Mouse (Mus musculus) spleen, embryonic (tissue): ENCODE measurements around the gene Dnah11.

ENCODE experiments used
- CTCF ChIA-PET: fragments of 350-600 bp; sonication (Branson Sonifier 250); formaldehyde crosslinking; loops from one replicate; lab custom pipeline; 2022; lab: Charles Lee

Dnah11 gene

DNA sequence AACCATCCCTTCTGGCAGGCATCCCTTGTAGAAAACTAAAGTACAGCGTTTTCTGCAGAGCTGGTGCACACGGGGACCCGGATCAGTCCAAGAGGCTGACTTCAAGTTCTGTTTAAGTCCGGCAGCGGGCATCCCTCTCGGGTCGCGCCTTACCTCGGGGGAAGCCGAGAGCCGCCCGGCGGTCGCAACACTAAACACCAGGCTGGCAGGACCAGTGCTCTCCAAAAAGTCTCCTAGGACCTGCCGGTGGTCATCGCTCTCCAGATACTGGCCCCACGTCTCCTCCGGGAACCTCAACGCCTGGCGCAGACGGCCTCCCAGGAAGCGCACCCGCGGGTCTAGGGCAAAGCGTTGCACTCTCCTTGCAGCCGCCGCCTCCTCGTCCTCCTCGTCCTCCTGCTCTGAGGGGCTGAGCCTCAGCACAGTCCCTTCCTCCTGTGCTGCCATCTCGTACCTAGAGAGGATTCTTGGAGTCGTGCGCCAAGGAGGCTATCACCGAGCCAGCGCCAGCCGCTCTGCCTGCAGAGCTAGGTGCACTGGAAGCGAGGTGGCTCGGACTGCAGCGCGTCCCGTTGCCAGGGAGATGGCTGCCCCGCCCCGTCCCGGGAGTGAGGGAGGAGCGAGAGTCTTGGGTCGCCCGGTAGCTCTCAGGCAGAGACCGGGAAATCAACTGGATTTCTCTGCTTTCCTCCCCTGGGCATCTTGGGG, at the start of gene Dnah11:
Gene Dnah11 (minus strand): TSS at position 658 of the 708 bp plus-strand sequence.
- CTCF ChIA-PET, result interaction anchor here (0.6 kb wide), 1 partner anchor 105 kb away, joined by 4 read pairs; no protein-coding TSS in a partner anchor

DNA sequence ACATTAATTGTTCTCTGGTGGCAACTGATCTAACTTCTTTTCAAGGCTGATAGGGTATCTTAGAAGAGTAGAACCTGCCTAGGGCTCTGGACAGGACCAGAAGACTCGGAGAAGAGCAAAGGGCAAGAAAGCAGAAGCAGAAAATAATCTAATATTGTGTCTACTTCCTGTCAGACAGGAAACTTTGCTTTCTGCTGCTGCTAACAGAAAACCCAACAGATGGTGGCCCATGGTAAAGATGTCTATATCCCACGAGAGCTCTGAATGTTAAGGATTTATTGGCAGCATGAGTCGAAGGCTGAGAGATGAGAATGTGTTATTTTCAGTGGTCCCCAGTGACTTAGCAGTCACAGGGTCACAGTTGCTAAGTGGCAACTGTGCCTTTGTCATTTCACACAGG, 22.3 kb upstream of the Dnah11 start:
- CTCF ChIA-PET, result interaction anchor here (0.6 kb wide), 1 partner anchor 887 kb away, joined by 16 read pairs; no protein-coding TSS in a partner anchor

DNA sequence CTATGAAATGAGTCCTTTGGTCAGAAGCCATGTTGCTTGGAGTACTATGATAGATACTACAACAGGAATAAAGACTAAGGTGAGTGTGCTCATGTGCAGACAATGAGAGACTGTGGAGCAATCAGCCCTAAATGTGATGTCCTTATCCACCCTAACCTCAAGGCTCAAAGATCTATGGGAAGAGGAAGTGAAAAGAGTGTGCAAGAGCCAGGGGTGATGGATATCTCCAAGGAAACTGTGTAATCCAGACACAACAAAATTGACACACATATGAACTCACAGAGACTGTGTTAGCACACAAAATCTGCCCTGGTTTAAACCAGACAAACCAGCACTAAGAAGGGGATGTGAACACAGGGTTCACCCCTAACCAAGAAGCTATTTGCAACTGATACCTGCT, 21.2 kb upstream of the Dnah11 start:
- CTCF ChIA-PET, result no interaction called here

DNA sequence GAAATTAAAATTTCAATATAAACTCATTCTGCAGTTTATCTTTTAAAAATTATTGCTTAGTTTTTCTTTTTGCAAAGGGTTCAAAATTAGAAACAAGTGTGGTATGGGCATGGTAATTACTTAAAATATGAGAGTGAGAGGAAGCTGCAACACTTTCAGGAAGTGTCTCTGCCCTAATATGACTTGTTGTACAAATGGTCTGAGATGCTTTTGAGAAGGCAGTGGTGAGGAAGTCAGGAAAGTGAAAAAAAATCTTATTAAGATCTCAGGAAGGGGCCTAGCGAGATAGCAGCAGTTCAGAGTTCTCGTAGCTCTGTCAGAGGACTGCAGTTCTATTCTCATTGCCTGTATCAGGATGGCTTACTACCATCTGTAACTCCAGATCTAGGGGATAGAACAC, 13.3 kb upstream of the Dnah11 start:
- CTCF ChIA-PET, result no interaction called here

DNA sequence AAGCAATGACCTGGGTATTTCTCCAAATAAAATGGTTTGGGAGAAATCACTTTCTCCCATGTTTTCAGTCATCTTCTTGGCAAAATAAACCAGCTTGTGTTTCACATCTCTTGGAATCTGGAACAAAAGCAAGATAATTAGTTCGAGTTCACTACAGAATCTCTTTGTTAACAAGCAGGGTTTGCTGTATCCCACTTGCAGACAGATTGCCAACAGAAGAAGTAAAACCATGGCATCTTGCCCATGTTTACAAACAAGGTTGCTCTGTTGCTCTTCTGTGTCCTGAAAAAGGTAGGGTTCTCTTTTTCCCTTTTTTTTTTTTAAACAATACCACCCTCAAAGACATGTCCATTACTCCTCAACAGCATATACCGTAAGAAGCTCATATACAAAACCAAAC, 2.3 kb downstream of the Dnah11 start:
- CTCF ChIA-PET, result no interaction called here

DNA sequence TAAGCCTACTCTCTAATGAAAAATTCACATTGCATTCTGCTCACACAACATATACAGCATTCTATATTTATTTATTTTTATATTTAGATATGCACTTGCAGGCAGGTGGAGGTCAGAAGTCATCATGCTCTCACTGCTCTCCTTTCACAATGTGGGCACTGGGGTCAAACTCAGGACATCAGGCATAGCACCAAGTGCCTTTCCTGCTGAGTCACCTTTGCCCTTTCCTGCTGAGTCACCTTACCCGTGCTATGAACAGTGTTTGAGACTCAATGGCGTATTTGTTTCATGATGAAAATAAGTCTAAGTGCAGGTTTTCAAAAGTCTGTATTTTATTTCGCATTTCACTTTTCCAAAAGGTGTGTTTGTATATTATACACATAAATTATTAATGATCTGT, 9.3 kb downstream of the Dnah11 start:
- CTCF ChIA-PET, result no interaction called here

DNA sequence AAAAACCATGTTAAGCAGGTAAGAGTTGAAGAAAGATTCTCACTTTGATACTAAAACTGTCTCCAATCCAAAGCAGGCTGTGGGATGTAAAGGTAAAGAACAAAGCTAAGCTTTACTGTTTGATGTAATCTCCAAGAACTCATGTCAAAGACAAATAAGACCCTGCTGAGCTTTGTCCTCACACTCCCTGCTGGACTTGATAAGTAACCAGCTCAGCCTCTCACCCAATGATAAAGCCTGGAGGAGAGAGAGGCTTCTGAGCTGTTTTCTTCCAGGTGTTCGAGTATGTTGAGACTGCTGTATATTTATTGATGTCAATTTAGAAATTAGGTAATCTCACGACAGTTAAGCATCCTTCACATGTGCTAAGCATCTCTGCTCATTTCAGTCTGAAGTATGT, 11.2 kb downstream of the Dnah11 start:
- CTCF ChIA-PET, result no interaction called here

DNA sequence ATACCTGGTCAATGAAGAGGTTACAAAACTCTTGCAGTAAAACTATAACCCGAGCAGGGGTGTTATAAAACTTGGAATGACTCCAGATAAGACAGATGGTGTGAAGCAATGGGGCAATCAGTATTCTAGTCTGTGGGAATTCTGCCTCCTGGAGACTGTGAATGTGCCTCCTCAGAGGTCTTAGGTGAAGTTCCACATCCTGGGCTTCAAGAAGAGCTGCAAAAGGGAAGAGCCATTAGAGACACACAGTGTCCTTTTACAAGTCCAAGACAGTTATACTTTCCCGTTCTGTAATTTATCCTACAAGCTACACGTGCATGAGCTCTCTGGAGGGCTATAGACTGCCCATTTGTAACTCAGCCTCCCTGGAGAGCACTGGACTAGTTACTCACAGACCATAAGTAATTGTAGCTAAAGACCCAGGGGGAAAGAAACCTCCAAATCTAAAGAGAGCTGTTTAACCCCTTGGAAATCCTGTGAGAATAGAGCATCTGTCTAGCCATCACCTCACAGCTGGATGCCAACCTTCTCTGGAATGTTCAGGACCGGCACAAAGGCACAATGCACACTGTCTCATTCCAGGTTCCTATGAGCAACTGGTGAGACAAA, 11.9 kb downstream of the Dnah11 start:
- CTCF ChIA-PET, result no interaction called here

DNA sequence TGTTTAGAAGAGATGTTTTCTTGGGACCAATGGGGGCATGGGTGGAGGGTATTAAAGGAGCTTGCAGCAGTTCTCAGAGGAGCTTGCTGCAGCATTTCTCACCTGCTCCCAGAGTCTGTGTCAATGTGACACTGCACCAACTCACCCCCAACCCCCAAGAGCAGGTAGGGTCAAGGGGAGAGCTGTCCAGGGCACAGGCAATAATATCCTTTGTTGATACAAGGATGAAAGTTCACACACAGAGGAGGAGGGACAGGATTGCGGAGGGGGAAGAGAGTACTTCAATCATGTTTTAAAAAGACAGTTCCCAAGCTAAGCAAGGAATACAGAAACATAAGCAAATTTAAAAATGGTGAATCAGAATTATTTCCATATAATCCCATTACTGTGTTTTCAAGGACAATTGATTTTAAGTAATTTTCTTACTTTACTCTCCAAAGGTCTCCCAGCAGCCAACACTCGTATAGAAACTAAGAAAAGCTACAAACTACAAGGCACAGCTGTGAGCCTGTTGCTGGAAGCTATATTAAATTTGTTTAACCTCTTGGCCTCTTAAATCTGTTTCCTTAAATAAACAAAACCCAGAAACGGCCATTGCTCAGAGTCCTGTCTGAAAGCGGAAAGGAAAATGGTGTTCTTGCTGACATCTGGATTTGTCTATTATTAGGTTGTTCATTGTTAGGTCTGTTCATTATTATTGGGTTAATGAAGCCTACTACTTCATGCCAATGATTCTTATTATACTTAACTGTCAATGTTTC, 12.5 kb downstream of the Dnah11 start:
- CTCF ChIA-PET, result no interaction called here

DNA sequence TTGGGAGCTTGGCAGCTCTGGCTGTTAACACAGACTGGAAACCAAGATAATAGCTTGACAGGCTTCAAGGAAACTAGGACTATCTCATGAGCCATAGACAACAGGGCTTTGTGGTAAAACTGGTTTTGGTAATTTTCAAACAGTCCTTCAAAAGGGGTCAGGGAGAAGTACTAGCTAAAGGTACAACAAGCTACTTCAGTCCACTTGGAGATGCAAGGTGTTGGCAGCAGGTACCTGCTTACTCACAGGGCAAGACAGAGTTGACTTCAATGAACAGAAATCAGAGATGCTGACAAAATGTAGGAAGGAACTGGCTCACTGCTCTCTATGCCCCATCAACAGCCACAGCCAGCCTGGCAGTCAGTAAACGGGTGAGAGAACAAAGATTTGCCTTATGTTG, 14.1 kb downstream of the Dnah11 start:
- CTCF ChIA-PET, result no interaction called here

DNA sequence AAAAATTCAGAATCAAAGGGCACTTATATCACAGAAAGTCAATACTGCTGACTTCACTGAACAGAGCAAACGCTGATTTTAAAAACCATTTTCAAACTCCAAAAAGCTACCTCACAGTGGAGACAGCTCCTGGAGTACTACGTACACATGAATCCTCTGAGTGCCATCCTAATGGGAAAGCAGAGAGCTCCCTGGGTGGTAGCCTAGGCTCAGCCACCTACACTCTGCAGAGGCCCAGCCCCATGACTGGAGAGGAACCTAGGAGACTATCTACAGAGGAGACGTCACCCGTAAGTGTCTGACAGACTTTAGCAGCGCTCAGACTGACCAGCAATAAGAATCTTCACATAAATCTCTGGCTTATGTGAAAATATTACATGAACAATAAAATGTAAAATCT, 21.1 kb downstream of the Dnah11 start:
- CTCF ChIA-PET, result no interaction called here

DNA sequence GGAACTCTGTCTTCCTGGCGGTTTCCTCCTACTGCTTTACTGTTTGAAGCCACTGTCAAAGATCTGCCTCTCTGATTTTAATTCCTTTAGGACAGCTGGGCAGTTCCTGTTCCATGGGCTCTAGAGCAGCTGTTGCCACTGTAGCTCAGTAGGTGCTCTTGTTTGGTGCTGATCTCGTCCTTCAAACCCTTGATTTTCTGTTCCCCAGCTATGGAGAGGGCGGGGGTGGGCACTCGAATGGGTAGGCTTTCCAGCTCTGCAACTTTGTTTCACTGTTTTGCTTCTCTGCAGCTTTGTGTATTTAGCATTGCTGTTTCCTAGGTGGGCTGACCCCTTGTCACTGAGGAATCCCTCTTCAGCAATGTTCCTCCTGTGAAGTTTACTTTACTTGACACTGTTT, 34.1 kb downstream of the Dnah11 start:
- CTCF ChIA-PET, result no interaction called here

DNA sequence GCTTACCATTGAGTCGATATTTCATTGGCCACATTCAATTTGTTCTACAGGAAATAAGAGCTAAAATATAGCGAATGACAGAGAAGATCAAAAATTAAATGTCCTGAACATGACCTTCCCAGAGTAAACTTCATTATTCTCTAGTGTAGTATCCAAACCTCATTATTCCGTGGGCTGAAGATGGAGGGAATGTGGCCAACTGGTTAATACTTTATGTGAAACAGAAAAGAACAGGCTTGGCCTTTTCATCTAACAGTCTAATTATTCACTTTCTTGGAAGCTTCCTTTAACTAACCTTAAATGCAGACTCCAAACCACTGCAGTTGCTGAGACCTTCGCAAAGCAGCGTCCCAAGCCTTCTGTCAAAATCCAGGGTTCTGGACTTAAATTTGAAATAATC, 41.9 kb downstream of the Dnah11 start:
- CTCF ChIA-PET, result no interaction called here

DNA sequence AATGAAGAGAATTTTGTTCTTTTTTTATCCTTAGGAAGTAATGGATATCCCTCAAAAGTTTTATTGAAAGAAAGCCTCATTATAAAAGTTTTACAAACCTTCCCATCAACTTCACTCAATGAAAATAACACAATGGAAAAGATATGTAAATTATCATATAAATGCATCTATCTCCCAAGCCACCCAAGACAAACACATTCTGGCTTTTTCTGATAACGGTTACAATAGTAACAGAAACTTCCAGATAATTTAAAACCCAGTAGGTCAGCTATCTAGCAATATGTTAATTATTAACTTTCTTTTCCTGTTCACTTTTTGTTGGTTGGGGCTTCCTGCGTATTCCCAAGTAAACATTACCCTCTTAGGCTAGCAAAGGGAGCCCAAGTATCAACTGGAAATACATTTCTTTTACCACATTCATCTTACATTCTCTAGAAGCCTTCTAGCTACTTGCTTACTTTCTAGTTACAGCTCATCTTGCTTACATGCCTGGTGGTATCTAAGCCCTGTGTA, 51.3 kb downstream of the Dnah11 start:
- CTCF ChIA-PET, result no interaction called here

DNA sequence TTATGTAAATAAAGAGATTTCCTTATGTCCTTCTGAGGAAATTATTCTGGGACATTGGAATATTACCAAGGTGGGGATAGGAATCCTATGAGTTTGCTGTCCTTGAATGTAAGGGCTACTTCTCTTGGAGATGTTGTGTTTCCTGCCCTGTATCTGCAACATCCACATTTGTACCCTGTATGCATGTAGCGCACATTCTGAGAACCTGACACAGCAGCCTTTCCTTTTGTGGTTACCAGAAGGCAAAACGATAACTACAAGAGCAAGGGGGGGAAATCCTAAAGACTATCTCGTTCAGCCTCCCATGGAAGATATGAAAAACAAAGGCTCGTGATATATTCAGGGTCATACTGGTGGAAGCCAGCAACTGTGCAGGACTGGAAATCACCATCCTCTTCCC, 70.7 kb downstream of the Dnah11 start:
- CTCF ChIA-PET, result no interaction called here

DNA sequence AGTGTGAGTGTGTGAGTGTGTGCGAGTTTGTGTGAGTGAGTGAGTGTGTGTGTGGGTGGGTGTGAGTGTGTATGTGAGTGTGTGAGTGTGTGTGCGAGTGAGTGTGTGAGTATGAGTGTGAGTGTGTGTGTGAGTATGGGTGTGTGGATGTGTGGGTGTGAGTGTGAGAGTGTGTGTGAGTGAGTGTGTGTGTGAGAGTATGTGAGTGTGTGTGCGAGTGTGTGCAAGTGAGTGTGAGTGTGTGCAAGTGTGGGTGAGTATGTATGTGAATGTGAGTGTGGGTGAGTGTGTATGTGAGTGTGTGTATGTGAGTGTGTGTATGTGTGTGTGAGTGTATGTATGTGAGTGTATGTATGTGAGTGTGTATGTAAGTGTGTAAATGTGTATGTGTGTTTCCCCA, 79.2 kb downstream of the Dnah11 start:
- CTCF ChIA-PET, result no interaction called here

DNA sequence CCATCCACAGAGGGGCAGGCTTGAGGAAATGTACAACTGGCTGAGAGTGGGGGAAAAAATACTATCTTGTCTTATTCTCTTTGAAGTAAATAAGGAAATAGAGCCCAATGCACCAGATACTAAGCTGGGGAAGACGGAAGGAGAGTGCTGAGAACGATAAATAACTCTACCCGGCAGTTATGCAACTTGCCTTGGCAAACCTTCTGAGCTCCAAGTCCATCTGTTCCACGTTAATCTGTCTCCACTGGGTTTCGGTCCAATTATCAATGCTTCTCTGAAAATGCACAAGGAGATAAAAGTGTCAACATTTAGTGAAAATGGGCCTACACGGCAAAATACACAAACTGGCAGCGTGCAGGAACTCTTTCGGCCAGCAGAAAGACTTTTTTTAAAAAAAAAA, 86.2 kb downstream of the Dnah11 start:
- CTCF ChIA-PET, result no interaction called here

DNA sequence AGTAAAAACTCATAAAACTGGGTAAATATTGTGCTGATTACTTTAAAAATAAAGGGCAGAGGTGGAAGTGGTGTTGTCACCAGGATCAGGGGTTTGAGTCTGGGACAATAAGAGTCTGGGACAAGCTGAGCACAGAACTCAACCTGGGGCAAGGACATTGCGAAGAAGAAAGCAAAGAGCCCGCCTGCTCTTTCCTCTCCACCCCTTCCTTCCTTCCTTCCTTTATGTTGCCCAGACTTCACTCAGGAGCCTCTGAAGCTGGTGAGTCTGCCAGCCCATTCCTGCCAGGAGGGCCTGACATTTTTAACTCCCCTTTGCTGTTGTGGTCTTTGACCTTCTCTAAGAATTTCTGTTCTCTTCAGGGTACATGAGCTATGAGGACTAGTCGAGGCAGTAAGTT, 86.9 kb downstream of the Dnah11 start:
- CTCF ChIA-PET, result no interaction called here

DNA sequence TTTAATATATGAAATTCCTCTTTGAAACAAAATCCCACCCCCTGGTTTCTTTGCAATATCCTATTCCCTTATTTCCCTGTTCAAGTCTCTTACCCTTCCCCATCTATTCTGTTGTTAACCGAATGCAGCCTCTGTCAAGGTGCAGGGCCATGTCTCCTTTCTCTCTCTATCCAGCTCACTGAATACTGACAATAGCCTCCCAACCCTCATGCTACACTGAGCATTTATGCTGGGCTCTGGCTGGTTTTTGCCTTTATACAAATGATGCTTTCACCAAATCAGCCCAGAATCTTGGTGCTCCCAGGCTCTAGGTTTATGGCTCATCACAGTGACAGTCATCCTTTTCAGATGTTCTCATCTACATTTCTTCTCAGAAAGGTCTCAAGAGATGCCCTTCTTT, 91.1 kb downstream of the Dnah11 start:
- CTCF ChIA-PET, result no interaction called here

DNA sequence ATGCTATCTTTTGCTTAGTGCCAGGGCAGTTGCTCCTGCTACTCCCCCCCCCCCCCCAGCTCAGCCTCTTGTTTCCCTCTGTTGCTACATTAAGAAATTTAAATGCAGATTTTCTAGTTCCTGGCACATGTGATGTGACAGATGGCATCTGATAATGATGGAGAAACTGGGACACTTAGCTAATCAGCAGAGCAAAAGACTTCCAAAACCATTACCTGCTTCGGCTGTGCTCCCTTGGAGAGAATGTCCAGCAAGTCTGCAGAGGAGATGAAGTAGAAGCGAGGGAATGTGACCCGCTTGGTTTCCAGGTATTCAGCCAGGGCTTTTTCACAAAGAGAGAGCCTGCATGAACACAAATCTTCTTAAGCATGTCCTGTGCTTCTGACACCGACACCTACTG, 94.3 kb downstream of the Dnah11 start:
- CTCF ChIA-PET, result no interaction called here

DNA sequence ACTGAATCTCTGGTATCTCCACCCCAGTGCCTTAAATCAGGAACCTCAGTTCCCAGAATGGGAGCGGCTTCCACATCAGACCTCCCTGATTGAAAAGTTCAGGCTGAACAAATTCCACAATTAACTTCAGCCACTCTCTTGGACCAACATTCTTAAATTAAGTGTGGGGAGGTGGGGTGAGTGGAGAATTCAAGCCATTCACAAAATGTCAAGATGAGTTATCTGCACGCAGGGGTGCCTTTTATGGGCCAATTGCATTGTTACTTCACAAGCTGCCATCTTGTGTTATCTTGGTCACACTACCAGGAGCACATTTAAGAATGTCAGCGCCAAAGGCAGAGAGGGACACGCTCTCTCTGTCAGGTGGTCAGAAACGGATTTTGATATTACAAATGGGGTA, 99.1 kb downstream of the Dnah11 start:
- CTCF ChIA-PET, result no interaction called here

DNA sequence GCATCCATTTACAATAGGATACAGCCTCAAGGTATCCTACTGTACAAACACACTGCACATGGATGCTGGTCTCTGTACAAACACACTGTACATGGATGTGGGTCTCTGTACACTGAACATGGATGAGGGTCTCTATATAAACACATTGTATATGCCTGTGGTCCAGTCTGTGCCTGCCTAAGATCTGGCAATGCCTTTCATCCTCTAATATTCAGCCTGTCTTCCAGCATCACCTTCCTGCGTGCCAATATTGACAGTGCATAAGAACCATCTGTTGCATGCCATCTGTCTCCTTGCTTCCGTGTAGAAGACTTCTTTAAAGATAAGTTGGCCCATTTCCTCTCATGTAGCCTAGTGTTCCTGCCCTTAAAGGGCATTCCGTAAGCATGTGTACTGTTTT, 100.6 kb downstream of the Dnah11 start:
- CTCF ChIA-PET, result no interaction called here

DNA sequence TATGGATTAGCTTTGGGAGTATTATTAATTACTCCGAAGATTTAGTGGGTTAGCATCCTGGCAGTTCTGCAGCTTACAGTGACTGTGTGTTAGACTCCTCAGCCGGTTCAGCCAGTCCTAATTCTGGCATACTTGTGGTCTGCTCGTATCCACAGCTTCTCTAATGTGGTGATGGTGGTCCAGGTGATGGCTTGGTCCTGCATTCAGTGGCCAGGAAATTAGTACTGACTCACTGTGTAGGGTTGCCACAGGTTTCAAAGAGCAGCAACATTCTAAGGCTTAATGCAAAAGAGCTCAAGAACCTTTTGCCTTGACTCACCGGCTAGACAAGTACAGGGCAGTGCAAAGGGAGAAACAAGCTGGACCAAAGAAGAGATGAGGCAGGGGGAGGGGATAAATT, 103.9 kb downstream of the Dnah11 start:
- CTCF ChIA-PET, result no interaction called here
